Mouse (Mus musculus): Measurements from ENCODE around the gene Sfxn5. TPM values are rescaled to one million over a fixed set of nuclear protein-coding genes. Genes with fewer than 3 reads are reported as not detected.

Gene Sfxn5
- polyA plus RNA-seq, 1 experiment from 2014 or later = 1.9 TPM

DNA sequence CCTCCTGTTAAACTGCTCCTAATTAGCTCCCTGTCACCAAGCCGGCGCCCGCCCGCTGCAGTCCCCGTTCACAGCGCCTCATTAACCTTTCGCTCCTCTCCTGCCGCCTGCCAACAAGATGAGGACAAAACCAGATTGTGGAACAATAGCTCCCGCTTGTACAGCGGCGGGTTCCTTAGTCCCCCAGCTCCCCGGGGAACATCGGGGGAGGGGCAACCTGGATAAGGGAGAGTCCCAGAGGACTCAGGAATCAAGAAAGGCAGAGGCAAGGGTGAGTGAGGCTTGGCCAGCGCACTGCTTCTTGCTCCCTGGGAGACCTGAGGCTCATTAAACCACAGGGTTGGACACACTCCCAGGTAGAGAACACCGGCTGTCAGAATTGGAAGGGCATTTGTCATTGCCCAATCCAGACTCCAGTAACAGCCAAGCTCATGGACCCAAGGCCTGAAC is 108.8 kb downstream of the Sfxn5 start:
- ATAC-seq (ENCODE audit: low read depth) = no peak
- no peaks in the 10 kb centered on the region for H3K27me3 ChIP-seq
- no peaks in the 10 kb centered on the region for H3K4me1 ChIP-seq (replicated peaks)
- no peak overlapping the region for H3K27ac ChIP-seq
- 63% methylated on average over 15 of the region's 15 CpGs for WGBS (ENCODE audit: insufficient replicate concordance)
- DNase-seq = no peak
- no peaks in the 10 kb centered on the region for H3K36me3 ChIP-seq
- no peak overlapping the region for H3K4me3 ChIP-seq (replicated peaks)
- no peaks in the 10 kb centered on the region for H3K9me3 ChIP-seq (replicated peaks)
- H3K9ac ChIP-seq = no peak overlapping the region
- H3K4me2 ChIP-seq = no peak overlapping the region

DNA sequence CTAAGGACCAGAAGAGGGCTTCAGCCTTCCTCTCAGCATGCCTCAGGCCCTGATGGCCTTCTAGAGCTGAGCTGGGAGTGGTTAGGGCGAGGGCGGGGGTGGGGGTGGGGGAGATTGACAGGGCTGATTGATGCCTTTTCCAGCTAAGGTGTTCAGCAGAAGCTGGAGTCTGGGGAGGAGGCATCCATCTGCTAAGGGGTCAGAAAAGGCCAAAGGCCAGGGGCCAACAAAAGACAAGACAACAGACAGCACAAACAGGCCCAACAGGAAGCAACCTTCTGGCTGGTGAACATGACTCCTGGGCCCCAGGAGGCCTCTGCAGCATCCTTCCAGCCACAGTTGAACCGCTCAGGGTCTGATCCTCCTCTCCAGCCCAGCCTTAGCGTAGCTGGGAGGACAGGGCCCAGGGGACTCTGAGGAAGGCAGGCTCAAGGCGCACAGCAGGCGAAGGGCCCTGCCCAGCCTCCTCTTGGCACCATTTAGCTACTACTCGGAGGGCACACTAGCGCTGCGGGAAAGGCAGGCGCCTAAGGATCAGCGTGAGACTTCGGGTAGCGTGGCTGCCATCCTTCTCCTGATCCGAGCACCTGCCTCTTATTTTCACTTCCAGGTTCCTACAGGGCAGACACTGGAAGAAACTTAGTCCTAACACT is 109.6 kb downstream of the Sfxn5 start:
- Histone ChIP-seq H3K4me3 (replicated peaks) (no peak overlapping the region), H3K9ac (no peak overlapping the region), H3K9me3 (replicated peaks) (no peaks in the 10 kb centered on the region), H3K4me1 (replicated peaks) (no peaks in the 10 kb centered on the region), H3K27ac (no peak overlapping the region), H3K36me3 (no peaks in the 10 kb centered on the region), H3K4me2 (no peak overlapping the region), H3K27me3 (no peaks in the 10 kb centered on the region)
- 65% methylated on average over 14 of the region's 14 CpGs for whole genome bisulfite sequencing (ENCODE audit: insufficient replicate concordance)
- ATAC-seq (ENCODE audit: low read depth) (no peak), DNase-seq (no peak)

DNA sequence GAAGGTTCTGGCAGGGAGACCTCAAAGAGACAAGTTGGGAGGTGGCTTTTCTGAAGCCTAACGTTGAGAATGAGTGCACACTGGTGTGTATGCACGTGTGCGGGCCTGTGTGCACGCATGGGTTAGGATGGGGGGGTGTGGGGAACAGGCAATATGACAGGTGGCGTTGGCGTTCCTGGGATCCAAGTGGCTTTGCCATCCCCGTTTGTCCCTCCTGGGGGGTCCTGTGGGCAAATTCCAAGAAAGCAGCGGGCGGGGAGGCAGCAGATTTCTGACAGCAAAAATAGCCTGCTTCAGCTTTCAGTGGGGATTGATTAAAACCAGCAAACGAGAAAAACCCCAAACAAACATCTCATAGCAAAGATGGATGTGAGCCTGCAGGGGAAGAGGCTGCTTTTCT is 110.7 kb downstream of the Sfxn5 start:
- ATAC-seq (ENCODE audit: low read depth) = no peak
- H3K36me3 ChIP-seq = no peaks in the 10 kb centered on the region

DNA sequence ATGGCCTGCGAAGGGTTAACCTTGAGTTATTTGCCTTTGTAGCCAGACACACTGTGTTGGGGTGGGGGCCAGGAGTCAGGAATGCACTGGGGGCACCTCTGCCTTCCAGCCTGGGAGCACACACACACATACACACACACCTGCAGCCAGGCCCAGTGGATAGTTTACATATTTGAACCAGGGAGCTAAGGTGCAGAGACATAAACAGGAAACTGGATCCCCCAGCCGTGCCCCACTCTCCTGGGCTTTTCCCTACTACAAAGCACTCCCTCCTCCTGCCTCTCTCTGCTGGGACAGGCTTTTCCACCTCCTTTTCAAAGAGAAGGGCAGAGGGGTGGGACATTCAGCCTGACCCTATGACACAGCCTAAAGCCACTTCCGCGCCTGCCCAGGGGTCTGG is 112.3 kb downstream of the Sfxn5 start:
- Histone ChIP-seq H3K4me3 (replicated peaks) (no peak overlapping the region), H3K27me3 (no peaks in the 10 kb centered on the region), H3K4me1 (replicated peaks) (no peaks in the 10 kb centered on the region), H3K36me3 (no peaks in the 10 kb centered on the region), H3K9ac (no peak overlapping the region), H3K9me3 (replicated peaks) (no peaks in the 10 kb centered on the region), H3K4me2 (no peak overlapping the region), H3K27ac (no peak overlapping the region)
- DNase-seq = no peak
- WGBS (ENCODE audit: insufficient replicate concordance) = 55% methylated on average over 4 of the region's 4 CpGs
- ATAC-seq (ENCODE audit: low read depth) = no peak

More for the DNA sequence above, 110.7 kb downstream of the Sfxn5 start:
- Histone ChIP-seq H3K9ac (no peak overlapping the region), H3K27ac (no peak overlapping the region), H3K4me3 (replicated peaks) (no peak overlapping the region), H3K9me3 (replicated peaks) (no peaks in the 10 kb centered on the region), H3K4me1 (replicated peaks) (no peaks in the 10 kb centered on the region), H3K4me2 (no peak overlapping the region), H3K27me3 (no peaks in the 10 kb centered on the region)
- 73% methylated on average over 10 of the region's 10 CpGs for WGBS (ENCODE audit: insufficient replicate concordance)
- DNase-seq = no peak

DNA sequence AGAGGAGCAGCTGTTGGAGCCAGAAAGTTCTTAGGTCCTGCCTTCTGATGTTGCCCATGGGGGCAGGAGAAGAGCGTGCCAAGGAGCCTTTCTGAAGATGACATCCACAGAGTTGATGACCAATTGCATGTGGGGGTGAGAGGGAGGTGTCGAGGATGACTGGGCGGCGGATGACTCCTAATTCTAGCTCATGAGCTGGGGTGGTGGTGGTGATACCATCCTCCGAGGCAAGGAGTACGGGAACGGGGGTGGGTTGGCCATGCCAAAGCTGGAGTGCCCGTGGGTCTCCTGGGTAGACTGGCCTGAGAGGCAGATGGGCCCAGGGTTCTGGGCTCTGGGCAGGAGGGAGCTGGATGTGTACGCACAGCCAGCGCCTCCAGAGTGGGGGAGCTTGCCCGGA is 113.5 kb downstream of the Sfxn5 start:
- Histone ChIP-seq H3K27ac (no peak overlapping the region), H3K9ac (no peak overlapping the region), H3K4me2 (no peak overlapping the region), H3K4me3 (replicated peaks) (no peak overlapping the region), H3K4me1 (replicated peaks) (no peaks in the 10 kb centered on the region), H3K27me3 (no peaks in the 10 kb centered on the region), H3K9me3 (replicated peaks) (no peaks in the 10 kb centered on the region), H3K36me3 (no peaks in the 10 kb centered on the region)
- no peak for DNase-seq
- 77% methylated on average over 11 of the region's 11 CpGs for WGBS (ENCODE audit: insufficient replicate concordance)
- ATAC-seq (ENCODE audit: low read depth) = no peak

DNA sequence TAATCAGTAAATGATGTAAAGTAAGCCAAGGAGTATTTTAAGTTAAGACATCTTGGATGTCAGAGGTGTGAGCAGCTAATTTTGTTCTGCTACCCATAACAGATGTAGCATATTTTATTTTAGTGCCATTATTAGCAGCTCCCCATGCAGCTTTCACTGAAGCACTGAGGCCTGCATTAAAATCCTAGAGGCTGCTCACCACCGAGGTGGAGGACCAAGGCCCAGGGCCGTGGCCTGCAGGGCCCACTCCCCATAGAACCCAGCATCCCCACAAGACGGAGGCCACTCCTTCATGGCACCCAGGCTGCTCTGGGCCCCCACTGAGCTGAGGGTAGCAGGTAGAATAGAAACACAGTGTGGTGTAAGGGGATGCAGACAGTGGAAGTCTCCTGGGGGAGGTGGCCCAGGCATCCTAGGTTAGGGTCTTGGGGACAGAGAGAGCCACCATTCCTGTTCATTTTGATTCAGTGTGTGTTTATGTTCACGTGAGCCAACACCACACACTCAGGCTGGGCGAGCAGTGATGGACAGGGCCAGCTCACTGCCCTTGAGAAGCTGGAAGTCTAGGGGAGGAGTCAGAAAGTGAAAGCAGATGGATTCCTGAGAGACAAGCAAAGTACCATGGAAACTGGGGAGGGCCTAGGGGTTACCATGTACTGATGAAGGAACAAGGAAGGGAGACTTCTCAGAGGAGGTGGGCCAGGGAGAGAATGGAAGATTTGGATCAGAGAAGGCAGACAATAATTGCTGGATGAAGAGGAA is 114.4 kb downstream of the Sfxn5 start:
- no peak for ATAC-seq (ENCODE audit: low read depth)
- Histone ChIP-seq H3K9me3 (replicated peaks) (no peaks in the 10 kb centered on the region), H3K27me3 (no peaks in the 10 kb centered on the region), H3K4me2 (no peak overlapping the region), H3K4me1 (replicated peaks) (no peaks in the 10 kb centered on the region), H3K9ac (no peak overlapping the region), H3K36me3 (no peaks in the 10 kb centered on the region), H3K27ac (no peak overlapping the region), H3K4me3 (replicated peaks) (no peak overlapping the region)
- no peak for DNase-seq
- WGBS (ENCODE audit: insufficient replicate concordance) = 57% methylated on average over 5 of the region's 5 CpGs

DNA sequence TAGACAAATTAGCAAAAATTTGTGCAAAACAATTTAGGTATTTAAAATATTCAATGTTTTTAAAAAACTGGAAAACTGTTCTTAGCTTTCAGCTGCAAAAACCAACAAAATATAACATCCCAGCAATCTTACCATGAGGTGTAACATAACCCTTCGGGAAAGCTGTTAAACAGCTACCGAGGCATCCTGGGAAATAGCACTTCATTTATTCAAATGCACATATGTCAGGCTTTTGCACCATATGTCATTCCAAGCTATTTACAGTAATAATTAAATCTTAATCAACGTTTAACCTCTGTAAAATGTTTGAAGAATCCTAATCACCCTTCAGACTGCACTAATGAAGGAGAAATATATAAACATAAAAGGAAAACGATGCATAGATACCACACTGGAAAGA is 115.0 kb downstream of the Sfxn5 start:
- ATAC-seq (ENCODE audit: low read depth) = no peak
- 65% methylated on average over 4 of the region's 4 CpGs for WGBS (ENCODE audit: insufficient replicate concordance)
- H3K27me3 ChIP-seq = no peaks in the 10 kb centered on the region

DNA sequence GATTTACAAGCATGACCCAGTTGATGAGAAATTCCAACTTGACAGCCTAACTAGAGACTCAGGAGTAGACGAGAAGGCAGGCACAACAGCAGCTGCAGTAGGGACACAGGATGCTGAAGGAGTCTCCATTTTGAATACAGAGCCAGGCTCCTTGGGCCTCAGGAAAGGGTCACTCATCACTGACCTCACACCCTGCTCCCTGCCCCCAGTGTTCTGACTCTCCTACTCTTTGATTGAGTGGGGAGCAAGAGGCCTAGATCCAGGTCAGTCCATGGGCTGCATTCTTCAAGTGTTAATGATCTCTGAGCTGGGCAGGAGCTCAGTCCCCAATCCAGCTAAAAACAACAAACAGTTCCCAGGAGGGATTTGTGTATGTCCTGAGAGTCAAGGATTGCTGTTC is 122.5 kb downstream of the Sfxn5 start:
- DNase-seq = no peak
- H3K27ac ChIP-seq = no peak overlapping the region
- no peaks in the 10 kb centered on the region for H3K4me1 ChIP-seq (replicated peaks)
- no peaks in the 10 kb centered on the region for H3K9me3 ChIP-seq (replicated peaks)
- no peak for ATAC-seq (ENCODE audit: low read depth)
- H3K27me3 ChIP-seq = peaks cover 24% of the 10 kb centered on the region
- H3K36me3 ChIP-seq = no peaks in the 10 kb centered on the region
- WGBS (ENCODE audit: insufficient replicate concordance) = 48% methylated on average over 1 of the region's 1 CpGs
- H3K9ac ChIP-seq = no peak overlapping the region
- no peak overlapping the region for H3K4me3 ChIP-seq (replicated peaks)
- no peak overlapping the region for H3K4me2 ChIP-seq

More for the DNA sequence above, 115.0 kb downstream of the Sfxn5 start:
- H3K9ac ChIP-seq = no peak overlapping the region
- H3K9me3 ChIP-seq (replicated peaks) = no peaks in the 10 kb centered on the region
- H3K4me2 ChIP-seq = no peak overlapping the region
- no peak overlapping the region for H3K27ac ChIP-seq
- no peak for DNase-seq
- no peaks in the 10 kb centered on the region for H3K4me1 ChIP-seq (replicated peaks)
- H3K36me3 ChIP-seq = no peaks in the 10 kb centered on the region
- no peak overlapping the region for H3K4me3 ChIP-seq (replicated peaks)

DNA sequence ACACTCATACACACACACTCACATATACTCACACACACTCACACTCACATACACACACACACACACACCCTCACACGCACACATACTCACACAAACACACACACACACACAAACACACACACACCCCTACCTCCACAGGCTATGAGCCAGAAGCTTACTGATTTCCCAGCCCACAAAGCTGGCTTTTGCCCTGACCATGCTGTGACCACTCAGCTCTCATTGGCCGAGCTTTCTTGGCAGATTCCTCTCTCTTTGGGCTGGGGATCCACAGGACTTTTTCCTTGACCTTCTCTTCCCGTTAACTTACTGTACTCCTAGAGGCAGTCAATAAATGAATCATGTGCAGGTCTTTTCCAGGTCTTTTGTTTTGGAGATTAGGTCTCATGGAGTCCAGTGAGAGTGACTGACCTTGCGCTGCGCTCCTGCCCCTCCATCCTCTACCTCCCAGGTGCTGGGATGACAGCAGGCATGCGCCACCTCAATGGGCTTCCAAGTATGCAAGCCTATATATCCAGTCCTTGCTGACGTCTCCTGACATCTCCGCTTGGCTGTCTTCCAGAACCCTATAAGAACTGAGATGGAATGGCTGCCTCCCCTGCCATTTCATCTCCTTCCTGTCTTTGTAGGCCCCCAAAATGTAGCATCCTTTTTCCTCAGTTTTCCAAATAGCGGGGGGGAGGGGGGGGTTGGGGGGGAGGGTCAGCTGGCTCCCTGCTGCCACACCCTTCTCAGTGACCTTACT is 123.8 kb downstream of the Sfxn5 start:
- H3K9me3 ChIP-seq (replicated peaks) = no peaks in the 10 kb centered on the region
- 57% methylated on average over 9 of the region's 9 CpGs for WGBS (ENCODE audit: insufficient replicate concordance)
- H3K9ac ChIP-seq = no peak overlapping the region
- no peak overlapping the region for H3K4me2 ChIP-seq
- no peaks in the 10 kb centered on the region for H3K4me1 ChIP-seq (replicated peaks)
- no peak overlapping the region for H3K4me3 ChIP-seq (replicated peaks)
- DNase-seq (no peak), ATAC-seq (ENCODE audit: low read depth) (no peak)
- peaks cover 27% of the 10 kb centered on the region for H3K27me3 ChIP-seq
- no peaks in the 10 kb centered on the region for H3K36me3 ChIP-seq
- H3K27ac ChIP-seq = no peak overlapping the region

DNA sequence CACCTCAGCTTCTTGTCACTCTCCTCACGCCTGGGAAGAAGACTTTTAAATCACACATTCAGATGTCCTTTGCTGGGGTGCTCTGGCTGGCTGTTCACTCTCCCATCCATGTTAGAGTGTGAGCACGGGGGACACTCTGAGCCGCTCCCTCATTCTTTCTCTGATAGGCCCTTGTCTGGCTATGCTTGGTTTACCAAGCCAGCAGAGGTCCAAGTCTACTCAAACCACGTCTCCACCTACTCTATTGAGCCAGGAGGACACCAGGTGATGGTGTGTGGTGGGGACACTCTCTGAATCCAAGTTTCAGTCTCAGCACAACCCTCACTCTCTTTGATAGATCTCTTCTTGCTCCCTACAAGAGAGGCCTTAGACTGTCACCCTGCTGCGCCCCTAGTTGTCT is 125.9 kb downstream of the Sfxn5 start:
- WGBS (ENCODE audit: insufficient replicate concordance) = 53% methylated on average over 5 of the region's 5 CpGs
- DNase-seq (no peak), ATAC-seq (ENCODE audit: low read depth) (no peak)
- Histone ChIP-seq H3K4me1 (replicated peaks) (no peaks in the 10 kb centered on the region), H3K9me3 (replicated peaks) (no peaks in the 10 kb centered on the region), H3K27me3 (peaks cover 33% of the 10 kb centered on the region), H3K36me3 (no peaks in the 10 kb centered on the region), H3K4me3 (replicated peaks) (no peak overlapping the region), H3K9ac (no peak overlapping the region), H3K4me2 (no peak overlapping the region), H3K27ac (no peak overlapping the region)

DNA sequence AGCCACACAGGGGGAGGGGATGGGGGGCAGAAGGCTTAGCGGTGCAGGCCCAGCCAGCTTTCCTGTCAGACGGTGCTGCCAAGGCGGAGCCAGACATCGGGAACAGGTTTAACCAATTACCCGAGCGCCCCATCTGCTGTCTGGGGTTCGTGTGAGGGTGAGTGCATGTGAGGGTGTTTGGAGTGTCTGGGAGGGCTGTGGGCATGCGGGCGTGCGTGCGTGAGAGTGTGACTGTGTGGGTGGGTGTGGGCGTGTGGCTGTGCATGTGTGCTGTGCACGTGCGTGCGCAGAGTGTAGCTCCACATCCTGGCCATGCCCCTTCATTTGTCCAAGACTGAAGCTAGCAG is 126.3 kb downstream of the Sfxn5 start:
- 50% methylated on average over 15 of the region's 15 CpGs for WGBS (ENCODE audit: insufficient replicate concordance)
- no peak overlapping the region for H3K4me3 ChIP-seq (replicated peaks)
- no peak for DNase-seq
- no peaks in the 10 kb centered on the region for H3K4me1 ChIP-seq (replicated peaks)
- H3K36me3 ChIP-seq = no peaks in the 10 kb centered on the region
- H3K4me2 ChIP-seq = no peak overlapping the region
- no peak overlapping the region for H3K27ac ChIP-seq
- no peak overlapping the region for H3K9ac ChIP-seq
- peaks cover 33% of the 10 kb centered on the region for H3K27me3 ChIP-seq
- no peaks in the 10 kb centered on the region for H3K9me3 ChIP-seq (replicated peaks)
- no peak for ATAC-seq (ENCODE audit: low read depth)
